Mouse (Mus musculus) lung, embryonic 15.5 days (tissue): ENCODE results near the gene Dync1h1. TPM values are rescaled to one million over a fixed set of nuclear protein-coding genes. Genes with fewer than 3 reads are reported as not detected.

Experiments
- ATAC-seq: fragments of 200-750 bp; cut with Nextera tagmentation; 2 replicates; pipeline ENCODE4 v1.8.0; 2017; ENCODE audit warnings: moderate number of reproducible peaks, borderline replicate concordance; ENCODE audit not compliant: low FRiP score, low TSS enrichment; ENCODE audit errors: extremely low read depth
- H3K27ac ChIP-seq: fragments of 300-500 bp; sonication (generic); 2 replicates; pipeline ENCODE4 v1.5.1; 2015; ENCODE audit warnings: moderate library complexity, mild to moderate bottlenecking, inconsistent platforms
- H3K27me3 ChIP-seq: fragments of 300-500 bp; sonication (generic); 2 replicates; pipeline ENCODE4 v1.6.1; 2015; ENCODE audit warnings: inconsistent platforms
- H3K36me3 ChIP-seq: fragments of 300-500 bp; sonication (generic); 2 replicates; pipeline ENCODE4 v1.6.1; 2015; ENCODE audit warnings: inconsistent platforms
- H3K4me1 ChIP-seq: fragments of 300-500 bp; sonication (generic); 2 replicates; pipeline ENCODE4 v1.6.1; 2015; ENCODE audit warnings: inconsistent platforms
- H3K4me2 ChIP-seq: fragments of 300-500 bp; sonication (generic); 2 replicates; pipeline ENCODE4 v1.6.1; 2015; ENCODE audit warnings: inconsistent platforms, mild to moderate bottlenecking, moderate library complexity
- H3K4me3 ChIP-seq: fragments of 300-500 bp; sonication (generic); 2 replicates; pipeline ENCODE4 v1.5.1; 2015; ENCODE audit warnings: mild to moderate bottlenecking, inconsistent platforms
- H3K9ac ChIP-seq: fragments of 300-500 bp; sonication (generic); 2 replicates; pipeline ENCODE4 v1.6.1; 2015; ENCODE audit warnings: inconsistent platforms
- H3K9me3 ChIP-seq: fragments of 300-500 bp; sonication (generic); 2 replicates; pipeline ENCODE4 v1.6.1; 2016; ENCODE audit warnings: inconsistent platforms
- WGBS: fragments of 180-500 bp; shearing (Covaris S2); methylation state at CpG from one replicate; pipeline ENCODE4 v1.1.7; 2015; 5-methylcytosine and 5-hydroxymethylcytosine counted together
- microRNA-seq: library from miRNA; unstranded; fragments of <30 nt; microRNA quantifications from one replicate; pipeline ENCODE4, GENCODE M21; 2016
- polyA plus RNA-seq: library from polyadenylated mRNA; unstranded; fragments of >200 nt; fragmentation: Nextera tagmentation; extraction: Ambion mirVana; gene quantifications from 2 replicates; pipeline ENCODE4 v1.2.1, GENCODE M21; 2015

The Dync1h1 gene
- polyA plus RNA-seq, 1 experiment from 2014 or later, result 48.9 TPM

DNA sequence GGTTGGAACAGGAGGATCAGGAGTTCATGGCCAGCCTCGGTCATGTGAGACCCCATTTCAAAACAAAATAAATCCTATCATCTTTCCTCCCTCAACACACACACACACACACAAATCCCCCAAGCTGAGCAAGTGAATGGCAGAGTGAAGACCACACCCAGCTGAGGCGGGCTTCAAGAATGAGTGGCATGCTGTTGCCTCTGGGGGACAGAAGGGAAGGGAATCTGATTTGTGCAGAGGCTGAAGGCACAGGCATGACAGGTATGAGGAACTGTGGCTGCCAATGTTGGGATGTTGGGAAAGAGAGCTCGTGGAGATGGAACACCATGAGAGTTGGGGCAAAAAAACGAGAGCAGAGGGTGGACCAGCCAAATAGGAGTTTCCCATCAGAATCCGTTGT lies 110.0 kb downstream of the Dync1h1 start:
- Histone ChIP-seq H3K4me2 (no peak overlapping the region), H3K9ac (no peak overlapping the region), H3K27ac (no peak overlapping the region), H3K36me3 (no peaks in the 10 kb centered on the region), H3K4me3 (no peak overlapping the region), H3K27me3 (no peaks in the 10 kb centered on the region), H3K9me3 (no peaks in the 10 kb centered on the region), H3K4me1 (0 out of 2 replicates have a peak, but pooled peaks cover 4% of the 10 kb centered on the region)
- ATAC-seq, result no peak
- WGBS, result 64% methylated on average over 5 of the region's 5 CpGs

- no peaks in the 10 kb centered on the region for H3K4me1 ChIP-seq
- no peak for ATAC-seq
- H3K36me3 ChIP-seq, result no peaks in the 10 kb centered on the region
- no peak overlapping the region for H3K27ac ChIP-seq
- 97% methylated on average over 6 of the region's 6 CpGs for WGBS
- no peaks in the 10 kb centered on the region for H3K27me3 ChIP-seq
- H3K4me3 ChIP-seq, result no peak overlapping the region
- H3K4me2 ChIP-seq, result no peak overlapping the region
- no peak overlapping the region for H3K9ac ChIP-seq
- no peaks in the 10 kb centered on the region for H3K9me3 ChIP-seq
These were observed 112.5 kb downstream of the Dync1h1 start for GRCm38 (mm10) chr12:110713784-110714183.

DNA sequence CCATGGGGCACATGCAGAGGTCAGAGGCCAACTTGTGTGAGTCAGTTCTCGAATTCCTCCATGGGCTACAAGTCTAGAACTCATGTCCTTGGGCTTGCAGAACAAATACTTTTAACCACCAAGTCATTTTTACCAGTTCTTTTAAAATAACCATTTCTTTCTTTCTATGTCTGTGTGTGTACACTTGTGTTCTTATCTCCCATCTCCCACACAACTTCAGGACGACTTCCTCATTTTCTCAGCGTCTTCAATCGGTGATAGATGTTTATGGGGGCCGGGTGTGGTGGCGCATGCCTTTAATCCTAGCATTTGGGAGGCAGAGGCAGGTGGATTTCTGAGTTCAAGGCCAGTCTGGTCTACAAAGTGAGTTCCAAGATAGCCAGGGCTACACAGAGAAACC lies 113.0 kb downstream of the Dync1h1 start:
- Histone ChIP-seq H3K4me1 (no peaks in the 10 kb centered on the region), H3K9ac (no peak overlapping the region), H3K9me3 (no peaks in the 10 kb centered on the region), H3K27me3 (no peaks in the 10 kb centered on the region), H3K4me3 (no peak overlapping the region), H3K4me2 (no peak overlapping the region), H3K27ac (no peak overlapping the region), H3K36me3 (no peaks in the 10 kb centered on the region)
- WGBS, result 82% methylated on average over 6 of the region's 6 CpGs
- ATAC-seq, result no peak

DNA sequence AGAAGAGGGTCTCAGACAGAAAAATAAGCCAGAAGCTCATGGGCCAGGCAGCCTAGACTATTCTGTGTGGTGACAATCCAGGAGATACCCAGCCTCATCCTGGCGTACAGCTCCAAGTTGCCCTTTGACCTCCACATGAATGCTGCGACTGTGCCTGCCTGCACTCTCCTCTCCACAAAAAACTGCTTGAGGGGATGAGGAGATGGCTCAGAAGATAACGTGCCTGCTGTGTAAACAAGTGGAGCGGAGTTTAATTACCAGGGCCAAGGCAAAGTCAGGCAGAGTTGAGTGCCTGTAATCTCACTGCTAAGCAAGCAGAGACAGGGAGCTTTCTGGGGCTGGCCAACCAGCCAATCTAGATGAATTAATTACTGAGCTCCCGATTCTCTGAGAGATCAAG lies 114.8 kb downstream of the Dync1h1 start:
- Histone ChIP-seq H3K4me2 (no peak overlapping the region), H3K27ac (no peak overlapping the region), H3K9ac (no peak overlapping the region), H3K36me3 (no peaks in the 10 kb centered on the region), H3K4me3 (no peak overlapping the region), H3K9me3 (no peaks in the 10 kb centered on the region), H3K4me1 (no peaks in the 10 kb centered on the region), H3K27me3 (no peaks in the 10 kb centered on the region)
- ATAC-seq, result no peak
- WGBS, result 11% methylated on average over 5 of the region's 5 CpGs

Small RNA genes within 50 kb of the gene (microRNA-seq; reads per million reads assigned to microRNA genes)
- not detected for gene Gm27299

Other genes starting within 250 kb of the Dync1h1 start
- 167 and 171 TPM in 2 replicates for gene Ppp2r5c, start 154.3 kb upstream of the Dync1h1 start, polyA plus RNA-seq
- not detected in 2 replicates for gene 1700001K19Rik, start 81.2 kb downstream of the Dync1h1 start, polyA plus RNA-seq
- 825 and 899 TPM in 2 replicates for gene Hsp90aa1, start 101.3 kb downstream of the Dync1h1 start, polyA plus RNA-seq
- gene Wdr20, start 136.5 kb downstream of the Dync1h1 start, polyA plus RNA-seq, result 21.3 and 23.5 TPM in 2 replicates
- 7.1 and 7.4 TPM in 2 replicates for gene Mok, start 239.5 kb downstream of the Dync1h1 start, polyA plus RNA-seq
- 4.7 and 6.2 TPM in 2 replicates for gene Zfp839, start 248.8 kb downstream of the Dync1h1 start, polyA plus RNA-seq